Mouse (Mus musculus): ENCODE measurements at regions not wholly inside any gene's neighbourhood (a gene's known extent, or its start where the extent isn't known, plus 50 kb on each side); places are given as distances from the start of the nearest gene placed in this dataset.

DNA sequence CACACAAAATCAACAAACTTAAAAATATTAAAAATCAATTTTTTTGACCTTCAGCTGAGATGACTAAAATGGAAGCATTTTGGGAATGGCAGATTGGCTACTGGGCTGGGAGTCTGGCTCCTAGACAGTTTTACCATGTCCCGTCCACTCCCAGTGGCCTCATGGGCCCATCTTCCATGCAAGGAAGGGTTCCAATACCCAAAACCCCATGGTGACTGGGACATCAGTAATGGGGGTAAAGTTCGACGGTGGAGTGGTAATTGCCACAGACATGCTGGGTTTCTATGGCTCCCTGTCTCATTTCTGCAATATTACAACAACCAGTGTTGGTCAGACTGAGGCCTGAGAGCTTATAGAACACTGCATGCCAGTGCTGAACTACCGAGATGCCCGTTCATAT, 82.2 kb downstream of the Il20rb start:
- DNase-seq (ENCODE audit: low spot score), result no peak

DNA sequence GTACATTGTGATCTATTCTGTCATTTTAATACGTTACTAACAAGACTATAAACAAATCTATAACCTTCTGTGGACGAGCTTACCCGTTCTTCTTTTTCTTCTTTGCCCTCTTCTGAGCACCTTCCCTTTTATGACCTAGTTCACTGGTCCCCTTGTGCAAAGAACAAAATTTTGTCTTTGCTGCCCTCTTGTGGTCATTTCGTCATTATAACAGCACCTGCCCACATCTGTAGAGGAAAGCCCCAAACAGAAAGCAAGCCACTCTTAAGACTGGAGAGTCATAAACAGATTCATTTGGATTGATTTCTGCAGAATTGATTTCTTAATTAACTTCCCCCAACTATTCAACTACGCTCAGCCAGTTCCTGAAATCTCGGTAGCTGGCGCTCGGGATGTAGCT, 86.2 kb downstream of the Il20rb start:
- DNase-seq (ENCODE audit: low spot score), result peak; percentile 90
- 23% methylated on average over 8 of the region's 8 CpGs for WGBS
- no peaks in the 10 kb centered on the region for H3K4me1 ChIP-seq (ENCODE audit: control insufficient read depth, insufficient read depth, low read length)
- no peak overlapping the region for H3K4me2 ChIP-seq (ENCODE audit: low read depth, low read length)
- no peak overlapping the region for H3K9ac ChIP-seq (replicated peaks; ENCODE audit: low read length)
- H3K27ac ChIP-seq (replicated peaks; ENCODE audit: low read depth, low read length), result no peak overlapping the region
- no peaks in the 10 kb centered on the region for H3K27me3 ChIP-seq (ENCODE audit: control insufficient read depth, insufficient read depth, low read length)
- H3K36me3 ChIP-seq (replicated peaks; ENCODE audit: control insufficient read depth, insufficient read depth, low read depth, low read length), result no peaks in the 10 kb centered on the region
- H3K9me3 ChIP-seq (replicated peaks; ENCODE audit: control insufficient read depth, low read length), result no peaks in the 10 kb centered on the region
- ATAC-seq (replicated peaks; ENCODE audit: insufficient number of reproducible peaks, low FRiP score, low TSS enrichment, low read depth), result no peak
- H3K4me3 ChIP-seq (ENCODE audit: low read depth, low read length), result no peak overlapping the region

More for the DNA sequence above, 82.2 kb downstream of the Il20rb start:
- H3K9me3 ChIP-seq (replicated peaks; ENCODE audit: control insufficient read depth, low read length), result no peaks in the 10 kb centered on the region
- WGBS, result 92% methylated on average over 5 of the region's 5 CpGs
- no peak overlapping the region for H3K4me2 ChIP-seq (ENCODE audit: low read depth, low read length)
- no peak overlapping the region for H3K4me3 ChIP-seq (ENCODE audit: low read depth, low read length)
- H3K4me1 ChIP-seq (ENCODE audit: control insufficient read depth, insufficient read depth, low read length), result no peaks in the 10 kb centered on the region
- no peak for ATAC-seq (replicated peaks; ENCODE audit: insufficient number of reproducible peaks, low FRiP score, low TSS enrichment, low read depth)
- no peaks in the 10 kb centered on the region for H3K36me3 ChIP-seq (replicated peaks; ENCODE audit: control insufficient read depth, insufficient read depth, low read depth, low read length)
- H3K27me3 ChIP-seq (ENCODE audit: control insufficient read depth, insufficient read depth, low read length), result no peaks in the 10 kb centered on the region
- H3K9ac ChIP-seq (replicated peaks; ENCODE audit: low read length), result no peak overlapping the region
- no peak overlapping the region for H3K27ac ChIP-seq (replicated peaks; ENCODE audit: low read depth, low read length)

DNA sequence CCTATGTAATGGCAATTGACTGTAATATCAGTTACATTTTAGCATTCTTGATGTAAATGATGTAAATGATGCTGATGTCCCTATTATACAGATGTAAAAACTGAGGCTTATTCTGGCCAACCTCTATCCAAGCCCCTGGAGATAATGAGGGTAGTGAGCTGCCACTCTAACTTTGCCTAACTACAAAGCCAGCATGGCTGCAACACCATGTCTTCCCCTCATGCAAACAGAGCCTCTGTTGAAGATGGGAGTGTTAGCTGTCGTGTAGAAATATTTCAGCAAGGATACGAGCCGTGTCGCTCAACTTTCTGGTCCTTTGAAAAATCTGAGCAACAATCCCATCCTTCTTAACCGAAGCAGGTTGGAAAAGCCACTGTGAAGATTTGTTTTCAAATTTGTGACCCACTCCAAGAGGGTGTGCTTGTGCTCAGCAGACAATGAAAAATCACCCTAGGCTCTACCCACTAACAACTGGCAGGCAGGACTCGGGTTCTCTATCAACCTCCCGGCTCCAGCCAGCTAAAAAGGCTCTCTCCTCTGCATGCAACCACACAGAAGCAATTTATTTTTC, 90.2 kb downstream of the Il20rb start:
- Histone ChIP-seq H3K9ac (replicated peaks; ENCODE audit: low read length) (no peak overlapping the region), H3K36me3 (replicated peaks; ENCODE audit: control insufficient read depth, insufficient read depth, low read depth, low read length) (no peaks in the 10 kb centered on the region), H3K4me1 (ENCODE audit: control insufficient read depth, insufficient read depth, low read length) (no peaks in the 10 kb centered on the region), H3K4me2 (ENCODE audit: low read depth, low read length) (no peak overlapping the region), H3K4me3 (ENCODE audit: low read depth, low read length) (no peak overlapping the region), H3K9me3 (replicated peaks; ENCODE audit: control insufficient read depth, low read length) (no peaks in the 10 kb centered on the region), H3K27me3 (ENCODE audit: control insufficient read depth, insufficient read depth, low read length) (no peaks in the 10 kb centered on the region), H3K27ac (replicated peaks; ENCODE audit: low read depth, low read length) (no peak overlapping the region)
- DNase-seq (ENCODE audit: low spot score) (no peak), ATAC-seq (replicated peaks; ENCODE audit: insufficient number of reproducible peaks, low FRiP score, low TSS enrichment, low read depth) (no peak)
- WGBS, result 92% methylated on average over 7 of the region's 7 CpGs

DNA sequence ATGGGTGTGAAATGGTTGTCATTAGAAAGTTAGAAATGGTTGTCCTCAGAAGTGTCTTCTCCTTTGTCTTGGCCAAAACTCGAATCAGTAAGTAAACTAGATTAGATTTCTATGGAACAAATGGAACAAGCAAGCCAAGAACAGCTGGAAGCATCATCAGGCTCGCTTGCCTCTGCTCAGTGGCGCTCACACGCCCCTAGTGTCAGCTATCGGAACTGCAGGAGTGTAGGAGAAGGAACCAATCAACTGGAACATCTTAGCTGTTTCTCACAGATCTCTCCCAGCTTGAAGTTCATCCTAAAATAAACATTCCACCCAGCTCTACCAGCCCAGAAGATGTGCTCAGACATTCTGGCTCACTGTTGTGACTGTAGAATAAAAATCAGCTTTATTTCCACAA, 90.9 kb downstream of the Il20rb start:
- WGBS, result 5% methylated on average over 5 of the region's 5 CpGs
- Histone ChIP-seq H3K9me3 (replicated peaks; ENCODE audit: control insufficient read depth, low read length) (no peaks in the 10 kb centered on the region), H3K4me3 (ENCODE audit: low read depth, low read length) (no peak overlapping the region), H3K4me1 (ENCODE audit: control insufficient read depth, insufficient read depth, low read length) (no peaks in the 10 kb centered on the region), H3K4me2 (ENCODE audit: low read depth, low read length) (no peak overlapping the region), H3K36me3 (replicated peaks; ENCODE audit: control insufficient read depth, insufficient read depth, low read depth, low read length) (no peaks in the 10 kb centered on the region), H3K9ac (replicated peaks; ENCODE audit: low read length) (no peak overlapping the region), H3K27ac (replicated peaks; ENCODE audit: low read depth, low read length) (no peak overlapping the region), H3K27me3 (ENCODE audit: control insufficient read depth, insufficient read depth, low read length) (no peaks in the 10 kb centered on the region)
- ATAC-seq (replicated peaks; ENCODE audit: insufficient number of reproducible peaks, low FRiP score, low TSS enrichment, low read depth) (no peak), DNase-seq (ENCODE audit: low spot score) (peak; percentile 81)

DNA sequence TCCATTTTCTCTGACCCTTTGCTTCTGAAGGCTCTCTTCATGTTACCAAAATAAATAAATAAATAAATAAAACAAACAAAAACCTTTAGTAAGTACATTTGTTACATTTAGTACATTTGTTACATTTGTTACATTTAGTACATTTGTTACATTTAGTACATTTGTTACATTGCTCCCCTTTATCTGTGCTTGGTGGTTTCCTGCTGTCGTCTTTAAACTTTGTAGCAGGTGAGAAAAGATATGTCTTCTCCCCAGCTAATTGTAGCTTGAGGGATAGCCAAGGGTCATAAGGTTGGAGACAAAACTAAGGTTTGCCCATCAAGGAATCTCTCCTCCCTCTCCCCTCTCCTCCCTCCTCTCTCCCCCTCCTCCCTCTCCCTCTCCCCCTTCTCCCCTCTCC, 92.0 kb downstream of the Il20rb start:
- Histone ChIP-seq H3K9ac (replicated peaks; ENCODE audit: low read length) (no peak overlapping the region), H3K27me3 (ENCODE audit: control insufficient read depth, insufficient read depth, low read length) (no peaks in the 10 kb centered on the region), H3K4me1 (ENCODE audit: control insufficient read depth, insufficient read depth, low read length) (no peaks in the 10 kb centered on the region), H3K27ac (replicated peaks; ENCODE audit: low read depth, low read length) (no peak overlapping the region), H3K9me3 (replicated peaks; ENCODE audit: control insufficient read depth, low read length) (no peaks in the 10 kb centered on the region), H3K36me3 (replicated peaks; ENCODE audit: control insufficient read depth, insufficient read depth, low read depth, low read length) (no peaks in the 10 kb centered on the region), H3K4me3 (ENCODE audit: low read depth, low read length) (no peak overlapping the region), H3K4me2 (ENCODE audit: low read depth, low read length) (no peak overlapping the region)
- ATAC-seq (replicated peaks; ENCODE audit: insufficient number of reproducible peaks, low FRiP score, low TSS enrichment, low read depth) (no peak), DNase-seq (ENCODE audit: low spot score) (no peak)
- 74% methylated on average over 1 of the region's 1 CpGs for WGBS

DNA sequence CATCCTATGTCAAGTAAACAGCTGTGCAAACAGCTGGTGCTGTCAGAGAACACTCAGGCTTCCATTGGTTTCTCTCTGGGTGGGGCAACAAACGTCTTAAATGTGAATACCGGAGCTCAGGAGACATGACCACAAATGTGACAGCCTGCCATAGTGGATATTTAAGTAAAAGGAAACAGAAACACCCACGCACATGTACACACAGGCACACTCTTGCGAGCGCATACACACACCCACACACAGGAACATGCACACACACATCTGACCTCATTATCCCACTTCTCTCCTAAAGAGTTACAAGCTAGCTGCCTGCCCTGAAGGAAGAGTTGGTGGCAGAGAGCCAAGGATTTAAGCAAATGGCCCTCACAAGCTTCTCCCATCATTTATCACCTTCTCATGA, 92.4 kb downstream of the Il20rb start:
- ATAC-seq (replicated peaks; ENCODE audit: insufficient number of reproducible peaks, low FRiP score, low TSS enrichment, low read depth), result no peak
- H3K27me3 ChIP-seq (ENCODE audit: control insufficient read depth, insufficient read depth, low read length), result no peaks in the 10 kb centered on the region

DNA sequence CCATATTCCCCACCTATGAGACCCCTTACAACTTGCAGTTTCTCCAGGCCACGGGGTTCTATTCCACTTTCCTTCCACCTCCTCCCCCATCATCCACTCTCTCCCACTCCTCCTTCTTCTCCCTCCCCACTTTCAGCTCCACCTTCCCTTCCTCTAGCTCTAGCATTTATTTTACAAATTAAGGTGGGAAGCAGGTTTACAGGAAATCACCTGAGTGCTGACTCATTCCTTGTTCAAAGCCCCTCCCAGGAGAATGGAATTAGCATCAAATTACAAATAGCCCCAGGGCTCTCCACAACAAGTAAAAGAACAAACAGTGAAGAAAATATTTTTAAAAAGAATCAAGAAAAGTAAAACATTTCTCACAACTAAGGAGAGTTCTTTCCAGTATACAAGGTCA, 94.3 kb downstream of the Il20rb start:
- ATAC-seq (replicated peaks; ENCODE audit: insufficient number of reproducible peaks, low FRiP score, low TSS enrichment, low read depth) (no peak), DNase-seq (ENCODE audit: low spot score) (no peak)
- Histone ChIP-seq H3K9ac (replicated peaks; ENCODE audit: low read length) (no peak overlapping the region), H3K36me3 (replicated peaks; ENCODE audit: control insufficient read depth, insufficient read depth, low read depth, low read length) (no peaks in the 10 kb centered on the region), H3K27ac (replicated peaks; ENCODE audit: low read depth, low read length) (no peak overlapping the region), H3K4me1 (ENCODE audit: control insufficient read depth, insufficient read depth, low read length) (no peaks in the 10 kb centered on the region), H3K4me3 (ENCODE audit: low read depth, low read length) (no peak overlapping the region), H3K27me3 (ENCODE audit: control insufficient read depth, insufficient read depth, low read length) (no peaks in the 10 kb centered on the region), H3K4me2 (ENCODE audit: low read depth, low read length) (no peak overlapping the region), H3K9me3 (replicated peaks; ENCODE audit: control insufficient read depth, low read length) (no peaks in the 10 kb centered on the region)
- 35% methylated on average over 1 of the region's 1 CpGs for WGBS

More for the DNA sequence above, 92.4 kb downstream of the Il20rb start:
- Histone ChIP-seq H3K4me1 (ENCODE audit: control insufficient read depth, insufficient read depth, low read length) (no peaks in the 10 kb centered on the region), H3K4me3 (ENCODE audit: low read depth, low read length) (no peak overlapping the region), H3K9me3 (replicated peaks; ENCODE audit: control insufficient read depth, low read length) (no peaks in the 10 kb centered on the region), H3K9ac (replicated peaks; ENCODE audit: low read length) (no peak overlapping the region), H3K27ac (replicated peaks; ENCODE audit: low read depth, low read length) (no peak overlapping the region), H3K36me3 (replicated peaks; ENCODE audit: control insufficient read depth, insufficient read depth, low read depth, low read length) (no peaks in the 10 kb centered on the region), H3K4me2 (ENCODE audit: low read depth, low read length) (no peak overlapping the region)
- DNase-seq (ENCODE audit: low spot score), result no peak
- 79% methylated on average over 5 of the region's 5 CpGs for WGBS

DNA sequence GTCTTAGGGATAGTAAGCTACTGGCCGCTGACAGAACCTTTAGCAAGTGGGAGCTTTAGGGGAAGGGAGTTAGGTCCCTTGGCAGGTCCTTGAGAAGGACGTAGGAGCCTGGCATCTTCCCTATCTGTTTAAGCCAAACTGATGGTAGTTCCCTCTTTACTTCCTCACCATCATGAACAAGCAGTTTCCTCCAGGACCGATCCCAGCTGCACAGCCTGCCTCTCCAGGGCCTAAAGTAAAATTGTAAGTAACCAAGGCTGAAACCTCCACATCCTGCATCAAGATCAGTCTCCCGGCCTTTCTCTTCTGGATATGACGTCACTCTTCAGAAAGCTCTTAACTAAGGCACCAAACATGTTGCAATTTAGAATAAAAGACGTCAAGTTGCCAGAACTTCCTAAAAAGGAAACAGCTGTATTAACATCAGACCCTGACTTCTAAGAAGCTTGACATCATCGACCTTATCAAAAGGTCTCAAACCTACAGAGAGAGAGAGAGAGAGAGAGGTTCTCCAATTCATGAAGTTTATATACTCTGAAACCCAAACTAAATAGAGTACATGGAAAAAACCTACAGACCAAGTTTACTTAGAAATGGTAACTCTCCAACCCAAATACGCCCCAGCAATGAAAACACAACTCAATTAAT, 94.9 kb downstream of the Il20rb start:
- no peaks in the 10 kb centered on the region for H3K4me1 ChIP-seq (ENCODE audit: control insufficient read depth, insufficient read depth, low read length)
- H3K27me3 ChIP-seq (ENCODE audit: control insufficient read depth, insufficient read depth, low read length), result no peaks in the 10 kb centered on the region
- H3K4me2 ChIP-seq (ENCODE audit: low read depth, low read length), result no peak overlapping the region
- WGBS, result 61% methylated on average over 8 of the region's 8 CpGs
- ATAC-seq (replicated peaks; ENCODE audit: insufficient number of reproducible peaks, low FRiP score, low TSS enrichment, low read depth) (no peak), DNase-seq (ENCODE audit: low spot score) (no peak)
- no peaks in the 10 kb centered on the region for H3K9me3 ChIP-seq (replicated peaks; ENCODE audit: control insufficient read depth, low read length)
- no peak overlapping the region for H3K9ac ChIP-seq (replicated peaks; ENCODE audit: low read length)
- no peaks in the 10 kb centered on the region for H3K36me3 ChIP-seq (replicated peaks; ENCODE audit: control insufficient read depth, insufficient read depth, low read depth, low read length)
- H3K4me3 ChIP-seq (ENCODE audit: low read depth, low read length), result no peak overlapping the region
- H3K27ac ChIP-seq (replicated peaks; ENCODE audit: low read depth, low read length), result no peak overlapping the region
